Mouse (Mus musculus) adrenal gland, adult 18-20 months (tissue): ENCODE data around the gene Akt1. TPM values are rescaled to one million over a fixed set of nuclear protein-coding genes. Genes with fewer than 3 reads are reported as not detected.

Experiments used
- DNase-seq, 2 experiments: peaks; one replicate each; pipeline ENCODE4 v3.0.0; 2021 to 2022; ENCODE audit warnings: low spot score in 2 of 2
- long read RNA-seq, 2 experiments: library from polyadenylated mRNA; stranded (forward); transcript quantifications; one replicate each; pipeline ENCODE4 v2.0.0; 2021
- total RNA-seq, 2 experiments: library from RNA; stranded (reverse); gene quantifications; 1 replicate in 1 of 2; 2 replicates in 1 of 2; pipeline ENCODE4 v1.2.3; 2021

Gene Akt1
- total RNA-seq = 100 to 1,000 TPM; 184 to 355 TPM
- long read RNA-seq, experiment 1, transcript Akt1-201 (14 exons, 2,690 nt) = major isoform, 420 of 471 reads
- long read RNA-seq, experiment 1, partial matches to known transcripts = 18 of 471 reads
- long read RNA-seq, experiment 1, other reads (novel, unspliced or antisense) = 33 of 471 reads
- long read RNA-seq, experiment 2, transcript Akt1-201 (14 exons, 2,690 nt) = major isoform, 1,620 of 1,872 reads
- long read RNA-seq, experiment 2, partial matches to known transcripts = 114 of 1,872 reads
- long read RNA-seq, experiment 2, other reads (novel, unspliced or antisense) = 138 of 1,872 reads

- peak; percentile 75 to 81 for DNase-seq
These were observed at the start of gene Akt1 for GRCm38 (mm10) chr12:112674132-112675011. TSS of gene Akt1 (minus strand) at chr12:112674884.

GRCm38 (mm10) chr12:112724077-112724805 is 49.6 kb upstream of the Akt1 start:
- peak; percentile 38 to 62 for DNase-seq

GRCm38 (mm10) chr12:112723445-112723844 is 48.8 kb upstream of the Akt1 start:
- DNase-seq = no peak

GRCm38 (mm10) chr12:112723028-112723330 is 48.3 kb upstream of the Akt1 start:
- no peak for DNase-seq

- DNase-seq = peak; percentile 62 to 66
These were observed 47.8 kb upstream of the Akt1 start for GRCm38 (mm10) chr12:112722240-112723027.

GRCm38 (mm10) chr12:112721424-112722239 is 46.9 kb upstream of the Akt1 start:
- DNase-seq = peak; percentile 55 to 62

GRCm38 (mm10) chr12:112720890-112721423 is 46.3 kb upstream of the Akt1 start:
- no peak for DNase-seq

- DNase-seq = no peak
These were observed 45.5 kb upstream of the Akt1 start, which contains the start of gene Cep170b for GRCm38 (mm10) chr12:112720216-112720615. TSS of gene Cep170b (plus strand) at chr12:112720455.

GRCm38 (mm10) chr12:112718995-112719394 is 44.3 kb upstream of the Akt1 start:
- no peak for DNase-seq

- peak; percentile 35 to 57 for DNase-seq
These were observed 42.5 kb upstream of the Akt1 start for GRCm38 (mm10) chr12:112717140-112717539.

- DNase-seq = no peak
These were observed 39.3 kb upstream of the Akt1 start for GRCm38 (mm10) chr12:112713984-112714383.

GRCm38 (mm10) chr12:112707573-112707869 is 32.8 kb upstream of the Akt1 start:
- DNase-seq = no peak

GRCm38 (mm10) chr12:112706704-112707572 is 32.3 kb upstream of the Akt1 start:
- peak; percentile 95 for DNase-seq

- no peak for DNase-seq
These were observed 28.0 kb upstream of the Akt1 start for GRCm38 (mm10) chr12:112702374-112703320.

- no peak for DNase-seq
These were observed 25.8 kb upstream of the Akt1 start for GRCm38 (mm10) chr12:112700522-112700921.

- no peak for DNase-seq
These were observed 22.2 kb upstream of the Akt1 start for GRCm38 (mm10) chr12:112696806-112697425.

GRCm38 (mm10) chr12:112694127-112694475 is 19.4 kb upstream of the Akt1 start:
- no peak for DNase-seq
